Mouse (Mus musculus) myocyte (in vitro differentiated cells): ENCODE data around the gene Pomt2. TPM values are rescaled to one million over a fixed set of nuclear protein-coding genes. Genes with fewer than 3 reads are reported as not detected.

Experiments
- H3K27me3 ChIP-seq: one replicate; pipeline ENCODE4 v1.6.1; 2011; ENCODE audit not compliant: control insufficient read depth, insufficient read depth, insufficient read length
- H3K36me3 ChIP-seq: one replicate; pipeline ENCODE4 v1.6.1; 2011; ENCODE audit not compliant: control insufficient read depth, insufficient read depth
- H3K4me2 ChIP-seq: one replicate; pipeline ENCODE4 v1.6.1; 2011; ENCODE audit warnings: low read depth, control low read depth
- H3K4me3 ChIP-seq: one replicate; pipeline ENCODE4 v1.5.1; 2011; ENCODE audit warnings: mild to moderate bottlenecking, control low read depth, moderate library complexity
- H3K79me2 ChIP-seq: one replicate; pipeline ENCODE4 v1.6.1; 2011; ENCODE audit not compliant: control insufficient read depth, insufficient read depth
- H3ac ChIP-seq: one replicate; pipeline ENCODE4 v1.6.1; 2011; ENCODE audit not compliant: control insufficient read depth, insufficient read length
- CEBPB ChIP-seq: IDR thresholded peaks from 2 replicates; pipeline ENCODE4 v1.6.1; 2011; ENCODE audit warnings: mild to moderate bottlenecking, moderate library complexity; ENCODE audit not compliant: poor library complexity, insufficient read depth, severe bottlenecking
- E2F4 ChIP-seq: IDR thresholded peaks from one replicate; pipeline ENCODE4 v1.6.1; 2011; ENCODE audit warnings: mild to moderate bottlenecking, control low read depth, moderate library complexity; ENCODE audit not compliant: insufficient read depth
- MAX ChIP-seq: IDR thresholded peaks from one replicate; pipeline ENCODE4 v1.6.1; 2011; ENCODE audit warnings: low read depth, mild to moderate bottlenecking, control low read depth
- MYOD1 ChIP-seq, 3 experiments: IDR thresholded peaks; one replicate each; pipeline ENCODE4 v1.6.1; 2011; ENCODE audit warnings: control low read depth in 2 of 3, low read depth in 2 of 3, mild to moderate bottlenecking in 2 of 3, moderate library complexity in 1 of 3; ENCODE audit not compliant: insufficient read length in 2 of 3, control insufficient read depth in 1 of 3
- POLR2A ChIP-seq: IDR thresholded peaks from one replicate; pipeline ENCODE4 v1.6.1; 2011; ENCODE audit warnings: low read depth, mild to moderate bottlenecking, control low read depth, moderate library complexity; ENCODE audit not compliant: insufficient read length
- POLR2AphosphoS2 ChIP-seq: IDR thresholded peaks from one replicate; pipeline ENCODE4 v1.6.1; 2011; ENCODE audit warnings: low read depth, control low read depth; ENCODE audit not compliant: insufficient read length
- REST ChIP-seq: IDR thresholded peaks from one replicate; pipeline ENCODE4 v1.6.1; 2011; ENCODE audit warnings: mild to moderate bottlenecking, control low read depth, moderate library complexity; ENCODE audit not compliant: insufficient read depth, insufficient read length
- SRF ChIP-seq: IDR thresholded peaks from one replicate; pipeline ENCODE4 v1.6.1; 2011; ENCODE audit warnings: low read depth; ENCODE audit not compliant: control insufficient read depth, insufficient read length
- TCF12 ChIP-seq: IDR thresholded peaks from one replicate; pipeline ENCODE4 v1.6.1; 2011; ENCODE audit warnings: mild to moderate bottlenecking, control low read depth; ENCODE audit not compliant: poor library complexity, insufficient read depth, severe bottlenecking
- TCF3 ChIP-seq: IDR thresholded peaks from one replicate; pipeline ENCODE4 v1.6.1; 2011; ENCODE audit warnings: low read depth, control low read depth; ENCODE audit not compliant: insufficient read length
- USF1 ChIP-seq: IDR thresholded peaks from one replicate; pipeline ENCODE4 v1.6.1; 2011; ENCODE audit warnings: low read depth, mild to moderate bottlenecking, control low read depth, moderate library complexity
- polyA plus RNA-seq: library from polyadenylated mRNA; unstranded; fragments of >200 nt; fragmentation: generic; extraction: Trizol; gene quantifications from one replicate; pipeline ENCODE4 v1.2.1, GENCODE M21; 2012; ENCODE audit warnings: missing spikeins

Pomt2 gene
- polyA plus RNA-seq, 1 experiment, result 11.1 TPM

- H3K36me3 ChIP-seq, result peaks cover 13% of the 10 kb centered on the region
- TF ChIP-seq REST, result no peak
- no peak for TF ChIP-seq MAX
Observed at GRCm38 (mm10) chr12:87131181-87131580, 16.6 kb downstream of the Pomt2 start.

GRCm38 (mm10) chr12:87130224-87130623 lies 17.5 kb downstream of the Pomt2 start:
- TF ChIP-seq MAX (no peak), SRF (no peak), POLR2A (no peak), TCF12 (no peak), E2F4 (no peak), REST (no peak)
- no peak overlapping the region for H3K4me2 ChIP-seq
- H3K27me3 ChIP-seq, result no peaks in the 10 kb centered on the region
- peaks cover 15% of the 10 kb centered on the region for H3K36me3 ChIP-seq
- no peaks in the 10 kb centered on the region for H3K79me2 ChIP-seq
- H3K4me3 ChIP-seq, result no peak overlapping the region
- no peak overlapping the region for H3ac ChIP-seq

More at GRCm38 (mm10) chr12:87131181-87131580, 16.6 kb downstream of the Pomt2 start:
- Histone ChIP-seq H3ac (no peak overlapping the region), H3K79me2 (no peaks in the 10 kb centered on the region), H3K4me3 (no peak overlapping the region), H3K4me2 (no peak overlapping the region), H3K27me3 (no peaks in the 10 kb centered on the region)

GRCm38 (mm10) chr12:87127256-87127655 lies 20.5 kb downstream of the Pomt2 start:
- Histone ChIP-seq H3K4me2 (no peak overlapping the region), H3K4me3 (no peak overlapping the region), H3K27me3 (no peaks in the 10 kb centered on the region), H3K36me3 (peaks cover 23% of the 10 kb centered on the region), H3K79me2 (no peaks in the 10 kb centered on the region), H3ac (no peak overlapping the region)
- no peak for TF ChIP-seq POLR2A
- TF ChIP-seq E2F4, result no peak
- no peak for TF ChIP-seq MAX
- TF ChIP-seq POLR2AphosphoS2, result no peak
- TF ChIP-seq REST, result no peak
- no peak for TF ChIP-seq MYOD1 (IDR thresholded peaks at IDR 0.05; ENCODE audit: control insufficient read depth in 1 of 3, insufficient read length in 2 of 3, low read depth in 2 of 3)
- TF ChIP-seq TCF3, result no peak
- TF ChIP-seq SRF, result no peak

- no peaks in the 10 kb centered on the region for H3K79me2 ChIP-seq
- H3K36me3 ChIP-seq, result peaks cover 34% of the 10 kb centered on the region
- H3K4me3 ChIP-seq, result no peak overlapping the region
- TF ChIP-seq TCF12, result no peak
- no peak for TF ChIP-seq CEBPB
- no peak for TF ChIP-seq MAX
- TF ChIP-seq TCF3, result no peak
- TF ChIP-seq POLR2AphosphoS2, result no peak
- TF ChIP-seq POLR2A, result no peak
- H3K27me3 ChIP-seq, result no peaks in the 10 kb centered on the region
- no peak overlapping the region for H3K4me2 ChIP-seq
- no peak overlapping the region for H3ac ChIP-seq
Observed at GRCm38 (mm10) chr12:87121918-87122589, 25.7 kb downstream of the Pomt2 start.

- no peaks in the 10 kb centered on the region for H3K79me2 ChIP-seq
- H3K4me2 ChIP-seq, result no peak overlapping the region
- no peak for TF ChIP-seq MYOD1 (IDR thresholded peaks at IDR 0.05; ENCODE audit: control insufficient read depth in 1 of 3, insufficient read length in 2 of 3, low read depth in 2 of 3)
- peaks cover 7% of the 10 kb centered on the region for H3K27me3 ChIP-seq
- H3K4me3 ChIP-seq, result no peak overlapping the region
- H3K36me3 ChIP-seq, result no peaks in the 10 kb centered on the region
- no peak overlapping the region for H3ac ChIP-seq
Observed at GRCm38 (mm10) chr12:87107357-87107977, 40.3 kb downstream of the Pomt2 start.

- Histone ChIP-seq H3K79me2 (no peaks in the 10 kb centered on the region), H3K4me3 (no peak overlapping the region), H3K36me3 (no peaks in the 10 kb centered on the region), H3K4me2 (no peak overlapping the region), H3ac (no peak overlapping the region), H3K27me3 (peaks cover 34% of the 10 kb centered on the region)
- TF ChIP-seq USF1, result no peak
- no peak for TF ChIP-seq POLR2A
- no peak for TF ChIP-seq TCF12
- TF ChIP-seq TCF3, result no peak
- TF ChIP-seq REST, result no peak
Observed at GRCm38 (mm10) chr12:87104796-87105195, 43.0 kb downstream of the Pomt2 start.
